15 mouse cellular contexts compared by ENCODE assay signal in the genomic region with DNA sequence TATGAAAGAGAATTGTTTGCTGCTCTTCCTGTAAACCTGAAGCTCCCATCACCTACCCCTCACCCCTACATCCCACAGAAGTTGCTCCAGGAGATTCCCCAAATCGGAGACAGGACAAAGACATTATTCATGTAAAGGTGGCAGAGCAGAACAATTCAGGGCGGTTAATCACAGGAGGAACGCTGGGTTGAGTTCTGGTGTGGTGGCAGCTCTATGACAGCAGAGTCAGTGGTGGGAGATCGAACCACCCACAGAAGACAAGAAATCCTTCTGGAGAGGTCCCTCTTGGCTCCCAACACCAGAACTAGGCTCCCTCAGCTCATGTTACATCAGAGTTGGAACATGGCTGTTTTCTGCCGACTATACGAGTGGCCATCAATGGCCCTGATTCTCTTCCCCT. TPM values are rescaled to one million over a fixed set of nuclear protein-coding genes. Genes with fewer than 3 reads are reported as not detected.
DNase-seq lines count a peak whose midpoint lies in the region; ATAC-seq and TF ChIP-seq lines count a peak whose summit lies in the region.
"Had no signal": no experiment of that assay in that cellular context is flagged by ENCODE, and none has a peak within 500 bp of the region (broad histone marks: within the 10 kb centered on the region; RNA-seq: fewer than 3 reads in every experiment).

No protein-coding gene starts in this region.

- no peaks in the 10 kb centered on the region for H3K9me3 ChIP-seq in forebrain, embryonic 11.5 days (ENCODE audit: control insufficient read depth, low read length)
- H3K9me3 ChIP-seq in forebrain, embryonic 16.5 days (ENCODE audit: control insufficient read depth, low read length): no peaks in the 10 kb centered on the region
- no peaks in the 10 kb centered on the region for H3K9me3 ChIP-seq in stomach, embryonic 16.5 days (replicated peaks; ENCODE audit: control insufficient read depth, low read length)
- H3K9me3 ChIP-seq in stomach, postnatal 0 days (ENCODE audit: control insufficient read depth, low read length): no peaks in the 10 kb centered on the region
- no peaks in the 10 kb centered on the region for H3K9me3 ChIP-seq in hindbrain, postnatal 0 days (ENCODE audit: low read length)
- no peaks in the 10 kb centered on the region for H3K9me3 ChIP-seq in liver, embryonic 12.5 days (replicated peaks)

- H3K36me3 ChIP-seq in forebrain, embryonic 11.5 days (ENCODE audit: control insufficient read depth, insufficient read depth, low read length): no peaks in the 10 kb centered on the region
- no peaks in the 10 kb centered on the region for H3K36me3 ChIP-seq in forebrain, embryonic 16.5 days (ENCODE audit: control insufficient read depth, insufficient read depth)
- H3K36me3 ChIP-seq in stomach, embryonic 16.5 days (ENCODE audit: control insufficient read depth, insufficient read depth, low read length): no peaks in the 10 kb centered on the region
- no peaks in the 10 kb centered on the region for H3K36me3 ChIP-seq in stomach, postnatal 0 days (ENCODE audit: control insufficient read depth, insufficient read depth, low read length)
- H3K36me3 ChIP-seq in hindbrain, postnatal 0 days (ENCODE audit: insufficient read depth, low read length): no peaks in the 10 kb centered on the region
- H3K36me3 ChIP-seq in liver, embryonic 12.5 days: no peaks in the 10 kb centered on the region
- H3K36me3 ChIP-seq: G1E had no signal

- H3K9ac ChIP-seq in forebrain, embryonic 11.5 days (ENCODE audit: low read length): no peak overlapping the region
- no peak overlapping the region for H3K9ac ChIP-seq in forebrain, embryonic 16.5 days (replicated peaks; ENCODE audit: low read depth, low read length)
- H3K9ac ChIP-seq in stomach, embryonic 16.5 days (ENCODE audit: low read length): no peak overlapping the region
- H3K9ac ChIP-seq in stomach, postnatal 0 days (ENCODE audit: low read length): no peak overlapping the region
- H3K9ac ChIP-seq in hindbrain, postnatal 0 days (replicated peaks; ENCODE audit: low read length): no peak overlapping the region
- no peak overlapping the region for H3K9ac ChIP-seq in liver, embryonic 12.5 days

- no peak overlapping the region for H3K4me3 ChIP-seq in forebrain, embryonic 11.5 days (ENCODE audit: low read depth, low read length)
- H3K4me3 ChIP-seq in forebrain, embryonic 16.5 days (replicated peaks; ENCODE audit: low read length): no peak overlapping the region
- no peak overlapping the region for H3K4me3 ChIP-seq in stomach, embryonic 16.5 days (replicated peaks; ENCODE audit: low read length)
- no peak overlapping the region for H3K4me3 ChIP-seq in stomach, postnatal 0 days (ENCODE audit: low read depth, low read length)
- H3K4me3 ChIP-seq in hindbrain, postnatal 0 days (ENCODE audit: low read length): no peak overlapping the region
- no peak overlapping the region for H3K4me3 ChIP-seq in liver, embryonic 12.5 days

- WGBS in forebrain, embryonic 11.5 days: 43% methylated on average over 6 of the region's 6 CpGs
- WGBS in forebrain, embryonic 16.5 days: 36% methylated on average over 6 of the region's 6 CpGs
- WGBS in stomach, embryonic 16.5 days: 59% methylated on average over 6 of the region's 6 CpGs
- 62% methylated on average over 6 of the region's 6 CpGs for WGBS in stomach, postnatal 0 days
- WGBS in hindbrain, postnatal 0 days: 30% methylated on average over 6 of the region's 6 CpGs
- 63% methylated on average over 6 of the region's 6 CpGs for WGBS in liver, embryonic 12.5 days (ENCODE audit: insufficient replicate concordance)

- H3K4me1 ChIP-seq in forebrain, embryonic 11.5 days (replicated peaks; ENCODE audit: control insufficient read depth, insufficient read depth, low read length): peaks cover 8% of the 10 kb centered on the region; the same call in 1 of the 2 replicates
- no peaks in the 10 kb centered on the region for H3K4me1 ChIP-seq in forebrain, embryonic 16.5 days (replicated peaks; ENCODE audit: control insufficient read depth, insufficient read depth, low read length)
- H3K4me1 ChIP-seq in stomach, embryonic 16.5 days (ENCODE audit: control insufficient read depth, insufficient read depth, low read length): peaks cover 4% of the 10 kb centered on the region; the same call in 1 of the 2 replicates
- H3K4me1 ChIP-seq in stomach, postnatal 0 days (replicated peaks; ENCODE audit: control insufficient read depth, insufficient read depth): no peaks in the 10 kb centered on the region
- peaks cover 6% of the 10 kb centered on the region; the same call in 1 of the 2 replicates for H3K4me1 ChIP-seq in hindbrain, postnatal 0 days (ENCODE audit: insufficient read depth, low read length)
- H3K4me1 ChIP-seq in liver, embryonic 12.5 days: 0 out of 2 replicates have a peak, but pooled peaks cover 5% of the 10 kb centered on the region

- no peak for TF ChIP-seq EP300 in stomach, postnatal 0 days (optimal IDR thresholded peaks at IDR 0.05)

- H3K4me2 ChIP-seq in forebrain, embryonic 11.5 days (ENCODE audit: low read depth, low read length, severe bottlenecking): peak overlapping the region; percentile 18; the same call in 1 of the 2 replicates
- H3K4me2 ChIP-seq in forebrain, embryonic 16.5 days (ENCODE audit: low read length): no peak overlapping the region
- 0 out of 2 replicates have a peak overlapping the region, but pooled peaks have one; percentile 27 for H3K4me2 ChIP-seq in stomach, embryonic 16.5 days (ENCODE audit: low read depth, low read length)
- no peak overlapping the region for H3K4me2 ChIP-seq in stomach, postnatal 0 days (replicated peaks; ENCODE audit: low read depth)
- H3K4me2 ChIP-seq in hindbrain, postnatal 0 days (ENCODE audit: low read depth, low read length): no peak overlapping the region
- no peak overlapping the region for H3K4me2 ChIP-seq in liver, embryonic 12.5 days
- H3K4me2 ChIP-seq: liver, embryonic 11.5 days had no signal

- no peaks in the 10 kb centered on the region for H3K27me3 ChIP-seq in forebrain, embryonic 11.5 days (ENCODE audit: control insufficient read depth, insufficient read depth, low read length)
- H3K27me3 ChIP-seq in forebrain, embryonic 16.5 days (replicated peaks; ENCODE audit: control insufficient read depth, insufficient read depth, low read length): no peaks in the 10 kb centered on the region
- H3K27me3 ChIP-seq in stomach, embryonic 16.5 days (ENCODE audit: control insufficient read depth, insufficient read depth, low read length): no peaks in the 10 kb centered on the region
- H3K27me3 ChIP-seq in stomach, postnatal 0 days (ENCODE audit: control insufficient read depth, insufficient read depth, low read length): no peaks in the 10 kb centered on the region
- H3K27me3 ChIP-seq in hindbrain, postnatal 0 days (ENCODE audit: insufficient read depth, low read length): no peaks in the 10 kb centered on the region
- no peaks in the 10 kb centered on the region for H3K27me3 ChIP-seq in liver, embryonic 12.5 days (replicated peaks)

- H3K27ac ChIP-seq in forebrain, embryonic 11.5 days (ENCODE audit: low read depth, low read length): peak overlapping the region; percentile 59
- H3K27ac ChIP-seq in forebrain, embryonic 16.5 days (ENCODE audit: low read length): no peak overlapping the region
- H3K27ac ChIP-seq in stomach, embryonic 16.5 days (ENCODE audit: low read length): no peak overlapping the region
- H3K27ac ChIP-seq in stomach, postnatal 0 days (replicated peaks): no peak overlapping the region
- H3K27ac ChIP-seq in hindbrain, postnatal 0 days: peak overlapping the region; percentile 66
- H3K27ac ChIP-seq in liver, embryonic 12.5 days: no peak overlapping the region

- TF ChIP-seq CTCF in stomach, postnatal 0 days (IDR thresholded peaks at IDR 0.05; ENCODE audit: low read depth): no peak
- TF ChIP-seq CTCF in hindbrain, postnatal 0 days (IDR thresholded peaks at IDR 0.05; ENCODE audit: low read depth): no peak

- ATAC-seq in forebrain, embryonic 11.5 days (replicated peaks; ENCODE audit: low FRiP score): 0 out of 2 replicates have a peak, but pooled peaks have one; percentile 33
- no peak for ATAC-seq in forebrain, embryonic 16.5 days
- no peak for ATAC-seq in stomach, embryonic 16.5 days (ENCODE audit: insufficient read depth, low FRiP score)
- no peak for ATAC-seq in stomach, postnatal 0 days (ENCODE audit: low FRiP score, low TSS enrichment)
- ATAC-seq in hindbrain, postnatal 0 days: peak; percentile 18; the same call in 1 of the 2 replicates
- no peak for ATAC-seq in liver, embryonic 12.5 days
- ATAC-seq in erythroid progenitor cell, adult 5-6 weeks (replicated peaks; ENCODE audit: low FRiP score, poor library complexity, severe bottlenecking): no peak
- ATAC-seq: activated CD4-positive, CD25-positive, alpha-beta regulatory T cell, adult 4 months had no signal

- no peak for DNase-seq in forebrain, embryonic 11.5 days (ENCODE audit: low spot score)
- DNase-seq in stomach, postnatal 0 days (ENCODE audit: low spot score): no peak
- DNase-seq in hindbrain, postnatal 0 days (ENCODE audit: low spot score): no peak
- DNase-seq in layer of hippocampus, adult 11-12 months (ENCODE audit: low spot score): no peak
- DNase-seq: cerebellum, adult 9-11 months; kidney, adult 9 months; lung, postnatal 14 days; thymus, postnatal 36 days had no signal

RNA-seq across cellular contexts. Expression of gene Akap6, which starts 27.2 kb away (rescaled TPM):
- 11.6 and 13.2 TPM in 2 replicates for polyA plus RNA-seq in forebrain, embryonic 11.5 days (2014; fragmentation: Nextera tagmentation; extraction: Ambion mirVana)
- 19.0 and 22.6 TPM in 2 replicates for polyA plus RNA-seq in forebrain, embryonic 16.5 days (2015; fragmentation: Nextera tagmentation; extraction: Ambion mirVana)
- 1.7 and 2.0 TPM in 2 replicates for polyA plus RNA-seq in stomach, embryonic 16.5 days (2015; fragmentation: Nextera tagmentation; extraction: Ambion mirVana)
- polyA plus RNA-seq in stomach, postnatal 0 days (2015; fragmentation: Nextera tagmentation; extraction: Ambion mirVana): 0.65 and 0.76 TPM in 2 replicates
- total RNA-seq in hindbrain, postnatal 0 days (2014; rRNA removed): 77.3 and 87.2 TPM in 2 replicates
- 19.9 and 21.3 TPM in 2 replicates for polyA plus RNA-seq in hindbrain, postnatal 0 days (2015; fragmentation: Nextera tagmentation; extraction: Ambion mirVana)
- 0.05 and 0.07 TPM in 2 replicates for polyA plus RNA-seq in liver, embryonic 12.5 days (2016; fragmentation: Nextera tagmentation; extraction: Ambion mirVana)
- not detected in 2 replicates for total RNA-seq in erythroid progenitor cell, adult 5-6 weeks (2015; ENCODE audit: low replicate concordance)
- total RNA-seq in erythroid progenitor cell, adult 5-6 weeks (2017; ENCODE audit: low replicate concordance): not detected in 2 replicates
- polyA plus RNA-seq: G1E had no signal

Comparison
In these comparisons a context has a peak if more than half of its experiments do, and no peak if none do; other contexts are left out.
1. ATAC-seq: peak in forebrain, embryonic 11.5 days (single experiment) and hindbrain, postnatal 0 days (single experiment); none in forebrain, embryonic 16.5 days (single experiment), stomach, embryonic 16.5 days (single experiment), stomach, postnatal 0 days (single experiment), liver, embryonic 12.5 days (single experiment) and erythroid progenitor cell, adult 5-6 weeks (single experiment).
2. H3K27ac ChIP-seq: peak in forebrain, embryonic 11.5 days (single experiment) and hindbrain, postnatal 0 days (single experiment); none in forebrain, embryonic 16.5 days (single experiment), stomach, embryonic 16.5 days (single experiment), stomach, postnatal 0 days (single experiment) and liver, embryonic 12.5 days (single experiment).
3. H3K4me2 ChIP-seq: peak in forebrain, embryonic 11.5 days (single experiment) and stomach, embryonic 16.5 days (single experiment); none in forebrain, embryonic 16.5 days (single experiment), stomach, postnatal 0 days (single experiment), hindbrain, postnatal 0 days (single experiment) and liver, embryonic 12.5 days (single experiment).